Mouse (Mus musculus): ENCODE data around the gene Mmaa.

Mmaa gene

GRCm38 (mm10) chr8:79286424-79286823, 8.3 kb downstream of the Mmaa start:
- DNase-seq, result no peak

GRCm38 (mm10) chr8:79284626-79285025, 10.1 kb downstream of the Mmaa start:
- no peak for DNase-seq

- DNase-seq, result no peak
Observed at GRCm38 (mm10) chr8:79281376-79281890, 13.3 kb downstream of the Mmaa start.

GRCm38 (mm10) chr8:79277264-79277870, 17.4 kb downstream of the Mmaa start:
- no peak for DNase-seq

GRCm38 (mm10) chr8:79274940-79275339, 19.8 kb downstream of the Mmaa start:
- DNase-seq, result no peak

GRCm38 (mm10) chr8:79273776-79274175, 21.0 kb downstream of the Mmaa start:
- DNase-seq, result no peak

- no peak for DNase-seq
Observed at GRCm38 (mm10) chr8:79272676-79273075, 22.1 kb downstream of the Mmaa start.

- DNase-seq, result no peak
Observed at GRCm38 (mm10) chr8:79268921-79269320, 25.8 kb downstream of the Mmaa start.

- no peak for DNase-seq
Observed at GRCm38 (mm10) chr8:79261920-79262319, 32.8 kb downstream of the Mmaa start.

- DNase-seq, result no peak
Observed at GRCm38 (mm10) chr8:79256076-79256705, 38.5 kb downstream of the Mmaa start.

GRCm38 (mm10) chr8:79253742-79254141, 41.0 kb downstream of the Mmaa start:
- DNase-seq, result no peak

GRCm38 (mm10) chr8:79248470-79248869, 46.3 kb downstream of the Mmaa start, which contains the start of gene 1700011L22Rik:
TSS of gene 1700011L22Rik (minus strand) at chr8:79248570.
- DNase-seq, result no peak

- DNase-seq, result peak; percentile 27
Observed at GRCm38 (mm10) chr8:79243422-79243821, 51.3 kb downstream of the Mmaa start.

GRCm38 (mm10) chr8:79239996-79240395, 54.7 kb downstream of the Mmaa start:
- no peak for DNase-seq

- DNase-seq, result no peak
Observed at GRCm38 (mm10) chr8:79239320-79239719, 55.4 kb downstream of the Mmaa start.

GRCm38 (mm10) chr8:79229266-79229888, 65.4 kb downstream of the Mmaa start:
- DNase-seq, result no peak

- DNase-seq, result no peak
Observed at GRCm38 (mm10) chr8:79227916-79228315, 66.8 kb downstream of the Mmaa start.

- no peak for DNase-seq
Observed at GRCm38 (mm10) chr8:79227194-79227593, 67.5 kb downstream of the Mmaa start.

GRCm38 (mm10) chr8:79226046-79226445, 68.7 kb downstream of the Mmaa start:
- no peak for DNase-seq

GRCm38 (mm10) chr8:79225586-79225985, 69.2 kb downstream of the Mmaa start:
- no peak for DNase-seq

GRCm38 (mm10) chr8:79224363-79224762, 70.4 kb downstream of the Mmaa start:
- DNase-seq, result no peak

- DNase-seq, result no peak
Observed at GRCm38 (mm10) chr8:79222752-79223141, 72.0 kb downstream of the Mmaa start.

GRCm38 (mm10) chr8:79222106-79222751, 72.5 kb downstream of the Mmaa start:
- DNase-seq, result no peak
